Mouse (Mus musculus) heart, embryonic 14.5 days (tissue): ENCODE data around the gene Morc3. TPM values are rescaled to one million over a fixed set of nuclear protein-coding genes. Genes with fewer than 3 reads are reported as not detected.

Source experiments
- ATAC-seq: fragments of 200-750 bp; cut with Nextera tagmentation; 2 replicates; pipeline ENCODE4 v1.8.0; 2017; ENCODE audit warnings: low read depth, moderate TSS enrichment; ENCODE audit not compliant: insufficient number of reproducible peaks, insufficient read depth, low FRiP score
- H3K27ac ChIP-seq, 2 experiments: fragments of 200-500 bp in 1 of 2; fragments of 300-500 bp in 1 of 2; sonication (generic) in 1 of 2; replicated peaks in 1 of 2; 2 replicates each; pipeline ENCODE4 v1.5.1; 2012 to 2014; ENCODE audit warnings: low read depth in 2 of 2, low read length in 2 of 2, control low read depth in 1 of 2, mild to moderate bottlenecking in 1 of 2, mixed read lengths in 1 of 2; ENCODE audit not compliant: control insufficient read depth in 1 of 2, insufficient read depth in 1 of 2
- H3K27me3 ChIP-seq: fragments of 300-500 bp; sonication (generic); 2 replicates; pipeline ENCODE4 v1.6.1; 2014; ENCODE audit warnings: mild to moderate bottlenecking, low read length, control low read depth; ENCODE audit not compliant: control insufficient read depth, insufficient read depth
- H3K36me3 ChIP-seq: fragments of 300-500 bp; sonication (generic); 2 replicates; pipeline ENCODE4 v1.6.1; 2014; ENCODE audit warnings: mild to moderate bottlenecking, control low read depth, low read length, mixed read lengths; ENCODE audit not compliant: control insufficient read depth, insufficient read depth
- H3K4me1 ChIP-seq, 2 experiments: fragments of 200-500 bp in 1 of 2; fragments of 300-500 bp in 1 of 2; sonication (generic) in 1 of 2; 2 replicates each; pipeline ENCODE4 v1.6.1; 2012 to 2014; ENCODE audit warnings: low read length in 2 of 2, control low read depth in 1 of 2, mixed read lengths in 1 of 2; ENCODE audit not compliant: control insufficient read depth in 2 of 2, insufficient read depth in 2 of 2
- H3K4me2 ChIP-seq: fragments of 300-500 bp; sonication (generic); 2 replicates; pipeline ENCODE4 v1.6.1; 2014; ENCODE audit warnings: mild to moderate bottlenecking, low read length
- H3K4me3 ChIP-seq, 2 experiments: fragments of 200-500 bp in 1 of 2; fragments of 300-500 bp in 1 of 2; sonication (generic) in 1 of 2; 2 replicates each; pipeline ENCODE4 v1.5.1; 2012 to 2014; ENCODE audit warnings: low read length in 2 of 2, mild to moderate bottlenecking in 2 of 2, control low read depth in 1 of 2, low read depth in 1 of 2, moderate library complexity in 1 of 2; ENCODE audit not compliant: control insufficient read depth in 1 of 2, insufficient read depth in 1 of 2
- H3K9ac ChIP-seq: fragments of 300-500 bp; sonication (generic); 2 replicates; pipeline ENCODE4 v1.6.1; 2014; ENCODE audit warnings: mild to moderate bottlenecking, low read length
- H3K9me3 ChIP-seq: fragments of 300-500 bp; sonication (generic); 2 replicates; pipeline ENCODE4 v1.6.1; 2016; ENCODE audit warnings: low read length, control low read depth; ENCODE audit not compliant: control insufficient read depth
- WGBS: fragments of 180-500 bp; shearing (Covaris S2); extraction: QIAGEN DNeasy Blood & Tissue Kit; methylation state at CpG from one replicate; pipeline ENCODE4 v1.1.7; 2014; 5-methylcytosine and 5-hydroxymethylcytosine counted together
- polyA plus RNA-seq: library from polyadenylated mRNA; unstranded; fragments of >200 nt; fragmentation: Nextera tagmentation; extraction: Ambion mirVana; gene quantifications from 2 replicates; pipeline ENCODE4 v1.2.1, GENCODE M21; 2014

Gene Morc3
- polyA plus RNA-seq, 1 experiment from 2014 or later = 23.8 TPM

DNA sequence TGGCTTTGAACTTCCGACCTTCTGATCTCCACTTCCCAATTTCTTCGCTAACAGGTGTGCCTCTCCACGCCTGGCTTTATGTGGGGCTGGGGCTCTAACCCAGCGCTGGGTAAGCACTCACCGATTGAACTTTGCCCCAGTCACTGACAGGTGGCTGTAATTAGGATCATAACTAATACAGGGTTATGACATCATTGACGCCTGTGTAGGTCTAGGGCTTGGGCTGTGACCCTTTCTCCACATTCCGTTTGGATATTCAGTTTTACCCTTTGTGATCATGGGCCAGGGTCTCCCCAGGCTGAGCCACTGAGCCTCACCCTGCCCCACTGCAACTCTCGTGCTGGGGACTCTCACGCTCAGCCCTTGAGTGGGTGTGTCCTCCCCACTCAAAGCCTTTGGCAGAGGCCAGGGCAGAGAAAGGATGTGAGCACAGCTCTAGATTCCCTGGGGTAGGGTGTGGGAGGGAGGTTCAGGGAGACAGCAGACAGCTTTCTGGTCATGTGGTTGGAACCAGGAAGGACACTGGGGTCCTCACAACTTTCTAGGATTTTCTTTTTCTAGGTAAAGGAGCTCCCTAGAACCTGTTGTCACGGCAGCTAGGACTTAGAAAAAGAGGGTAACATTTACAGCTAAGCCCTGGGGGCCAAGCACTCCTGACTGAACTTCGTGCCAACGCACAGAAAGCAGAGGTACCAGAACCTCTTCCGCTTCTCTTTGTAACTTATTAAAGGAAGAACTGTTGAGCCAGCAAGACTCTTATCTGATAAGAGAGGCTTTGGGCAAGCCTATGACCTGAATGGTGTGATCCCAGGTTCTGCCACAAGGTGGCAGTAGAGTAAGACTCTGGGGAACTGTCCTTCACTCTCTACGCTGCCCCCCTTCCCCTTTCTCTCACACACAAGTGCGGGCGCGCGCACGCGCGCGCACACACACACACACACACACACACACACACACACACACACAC lies 86.1 kb downstream of the Morc3 start:
- H3K4me2 ChIP-seq = no peak overlapping the region
- H3K27ac ChIP-seq = no peak overlapping the region
- no peaks in the 10 kb centered on the region for H3K27me3 ChIP-seq
- peak; percentile 24; the same call in 1 of the 2 replicates for ATAC-seq
- no peak overlapping the region for H3K9ac ChIP-seq
- no peak overlapping the region for H3K4me3 ChIP-seq
- no peaks in the 10 kb centered on the region for H3K9me3 ChIP-seq
- 52% methylated on average over 14 of the region's 22 CpGs for WGBS
- no peaks in the 10 kb centered on the region for H3K36me3 ChIP-seq
- peaks cover 0 to 5% of the 10 kb centered on the region in 2 experiments; a peak in 1 of 4 replicates for H3K4me1 ChIP-seq

DNA sequence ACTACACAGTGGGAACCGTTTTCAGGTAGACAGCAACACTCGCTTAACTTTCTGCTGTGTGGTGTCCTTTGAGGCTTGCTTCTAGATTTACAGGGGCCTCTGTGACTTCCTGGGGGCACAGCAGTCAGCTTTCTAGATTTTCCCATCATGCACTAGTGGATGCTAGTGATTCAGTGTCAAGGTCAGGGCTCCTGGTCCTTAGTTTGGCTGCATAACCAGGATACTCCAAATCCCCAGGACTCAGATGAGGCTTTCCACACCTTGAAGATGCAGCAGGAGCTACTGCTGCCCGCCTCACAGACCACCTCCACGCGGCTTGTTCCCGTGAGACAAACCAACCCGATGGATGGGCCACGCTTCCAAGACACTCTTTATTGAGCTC lies 86.7 kb downstream of the Morc3 start:
- Histone ChIP-seq H3K4me3 (no peak overlapping the region), H3K36me3 (no peaks in the 10 kb centered on the region), H3K9me3 (no peaks in the 10 kb centered on the region), H3K9ac (no peak overlapping the region), H3K4me2 (no peak overlapping the region), H3K27ac (no peak overlapping the region), H3K27me3 (no peaks in the 10 kb centered on the region), H3K4me1 (peaks cover 0 to 5% of the 10 kb centered on the region in 2 experiments; a peak in 1 of 4 replicates)
- 60% methylated on average over 8 of the region's 8 CpGs for WGBS
- ATAC-seq = no peak

DNA sequence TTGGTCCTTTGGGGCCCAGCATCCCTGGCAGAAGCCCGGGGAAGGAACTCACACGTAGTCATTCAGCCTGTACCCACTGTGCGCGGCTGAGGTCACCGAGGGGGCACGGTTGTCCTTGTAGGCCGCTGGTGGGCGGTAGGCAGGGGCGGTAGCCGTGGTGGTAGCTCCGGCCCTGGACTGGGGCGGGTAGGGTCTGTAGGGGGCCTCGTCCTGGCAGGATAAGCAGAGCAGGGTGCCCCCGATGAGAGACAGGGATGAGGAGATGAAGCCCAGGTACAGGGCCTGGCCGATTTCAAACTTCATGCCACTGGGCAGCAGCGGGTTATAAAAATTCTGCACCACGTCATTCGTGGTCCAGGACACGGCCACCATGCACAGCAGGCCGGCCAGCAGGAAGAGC lies 87.3 kb downstream of the Morc3 start:
- no peak overlapping the region for H3K27ac ChIP-seq
- H3K4me2 ChIP-seq = no peak overlapping the region
- no peaks in the 10 kb centered on the region for H3K9me3 ChIP-seq
- no peaks in the 10 kb centered on the region for H3K36me3 ChIP-seq
- no peak overlapping the region for H3K4me3 ChIP-seq
- no peaks in the 10 kb centered on the region for H3K27me3 ChIP-seq
- no peak for ATAC-seq
- peaks cover 0 to 5% of the 10 kb centered on the region in 2 experiments; a peak in 1 of 4 replicates for H3K4me1 ChIP-seq
- no peak overlapping the region for H3K9ac ChIP-seq
- WGBS = 76% methylated on average over 20 of the region's 20 CpGs

DNA sequence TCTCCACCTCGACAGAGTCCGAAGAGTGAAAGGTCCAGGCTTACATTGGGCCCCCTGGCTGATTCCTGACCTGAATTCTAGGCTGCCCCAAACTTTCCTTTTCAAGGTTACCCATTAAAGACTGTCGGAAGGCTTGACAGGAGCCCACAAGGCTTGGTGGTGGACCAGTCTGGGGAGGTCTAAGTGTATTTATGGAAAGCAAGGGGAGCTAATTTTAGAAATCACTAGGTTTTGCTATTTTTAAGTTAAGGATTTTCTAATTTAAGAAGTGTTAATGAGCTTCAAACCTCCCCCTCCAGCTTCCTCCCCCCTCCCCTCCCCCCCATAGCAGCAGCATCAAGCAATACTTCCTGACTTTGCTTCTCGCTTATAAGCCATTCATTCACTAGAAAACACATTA lies 88.8 kb downstream of the Morc3 start:
- Histone ChIP-seq H3K4me2 (no peak overlapping the region), H3K9me3 (no peaks in the 10 kb centered on the region), H3K36me3 (no peaks in the 10 kb centered on the region), H3K9ac (no peak overlapping the region), H3K4me1 (peaks cover 0 to 5% of the 10 kb centered on the region in 2 experiments; a peak in 1 of 4 replicates), H3K4me3 (no peak overlapping the region), H3K27ac (no peak overlapping the region), H3K27me3 (no peaks in the 10 kb centered on the region)
- ATAC-seq = no peak
- WGBS = 49% methylated on average over 4 of the region's 4 CpGs

DNA sequence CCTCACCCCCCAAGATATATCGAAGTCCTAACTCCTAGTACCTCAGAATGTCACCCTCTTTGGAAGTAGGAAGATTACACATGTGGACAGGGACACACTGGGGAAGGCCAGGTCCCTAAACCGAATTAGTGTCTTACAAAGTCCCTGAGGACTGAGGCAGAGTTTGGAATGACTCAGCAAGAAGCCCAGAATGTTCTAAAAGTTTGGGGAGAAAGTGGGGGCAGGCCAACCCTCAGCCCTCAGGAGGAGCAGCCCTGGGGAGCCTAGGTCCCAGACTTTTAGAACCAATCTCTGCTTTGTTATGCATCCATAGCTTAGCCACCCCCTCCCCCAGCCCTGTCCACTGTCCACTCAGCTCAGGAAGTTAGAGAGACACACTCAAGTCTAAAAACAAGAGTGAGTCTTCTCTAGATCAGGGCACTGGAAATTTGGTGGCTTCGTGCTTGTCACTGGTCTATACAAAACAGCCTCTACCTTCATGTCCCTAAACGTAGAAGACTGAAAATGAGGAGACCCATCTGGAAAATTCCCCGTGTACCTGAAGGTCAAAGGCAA lies 91.0 kb downstream of the Morc3 start:
- ATAC-seq = no peak

GRCm38 (mm10) chr16:93923788-93924187 lies 91.9 kb downstream of the Morc3 start:
- H3K4me2 ChIP-seq = no peak overlapping the region
- WGBS = 78% methylated on average over 7 of the region's 7 CpGs
- H3K4me3 ChIP-seq = no peak overlapping the region
- no peaks in the 10 kb centered on the region for H3K27me3 ChIP-seq
- ATAC-seq = no peak
- no peaks in the 10 kb centered on the region for H3K36me3 ChIP-seq
- H3K27ac ChIP-seq = no peak overlapping the region
- H3K4me1 ChIP-seq = peaks cover 0 to 3% of the 10 kb centered on the region in 2 experiments; a peak in 1 of 4 replicates
- no peak overlapping the region for H3K9ac ChIP-seq
- no peaks in the 10 kb centered on the region for H3K9me3 ChIP-seq

More for the DNA sequence above, 91.0 kb downstream of the Morc3 start:
- H3K9me3 ChIP-seq = no peaks in the 10 kb centered on the region
- H3K27ac ChIP-seq = no peak overlapping the region
- no peak overlapping the region for H3K4me3 ChIP-seq
- H3K9ac ChIP-seq = no peak overlapping the region
- H3K27me3 ChIP-seq = no peaks in the 10 kb centered on the region
- no peak overlapping the region for H3K4me2 ChIP-seq
- peaks cover 0 to 5% of the 10 kb centered on the region in 2 experiments; a peak in 1 of 4 replicates for H3K4me1 ChIP-seq
- H3K36me3 ChIP-seq = no peaks in the 10 kb centered on the region
- 71% methylated on average over 5 of the region's 5 CpGs for WGBS
